Mouse (Mus musculus) myocyte (in vitro differentiated cells): ENCODE measurements at regions not wholly inside any gene's neighbourhood (a gene's known extent, or its start where the extent isn't known, plus 50 kb on each side); places are given as distances from the start of the nearest gene placed in this dataset.

ENCODE experiments used
- H3K27me3 ChIP-seq: one replicate; pipeline ENCODE4 v1.6.1; 2011; ENCODE audit not compliant: control insufficient read depth, insufficient read depth, insufficient read length
- H3K36me3 ChIP-seq: one replicate; pipeline ENCODE4 v1.6.1; 2011; ENCODE audit not compliant: control insufficient read depth, insufficient read depth
- H3K4me2 ChIP-seq: one replicate; pipeline ENCODE4 v1.6.1; 2011; ENCODE audit warnings: low read depth, control low read depth
- H3K4me3 ChIP-seq: one replicate; pipeline ENCODE4 v1.5.1; 2011; ENCODE audit warnings: mild to moderate bottlenecking, control low read depth, moderate library complexity
- H3K79me2 ChIP-seq: one replicate; pipeline ENCODE4 v1.6.1; 2011; ENCODE audit not compliant: control insufficient read depth, insufficient read depth
- H3ac ChIP-seq: one replicate; pipeline ENCODE4 v1.6.1; 2011; ENCODE audit not compliant: control insufficient read depth, insufficient read length
- CEBPB ChIP-seq: IDR thresholded peaks from 2 replicates; pipeline ENCODE4 v1.6.1; 2011; ENCODE audit warnings: mild to moderate bottlenecking, moderate library complexity; ENCODE audit not compliant: poor library complexity, insufficient read depth, severe bottlenecking
- E2F4 ChIP-seq: IDR thresholded peaks from one replicate; pipeline ENCODE4 v1.6.1; 2011; ENCODE audit warnings: mild to moderate bottlenecking, control low read depth, moderate library complexity; ENCODE audit not compliant: insufficient read depth
- MAX ChIP-seq: IDR thresholded peaks from one replicate; pipeline ENCODE4 v1.6.1; 2011; ENCODE audit warnings: low read depth, mild to moderate bottlenecking, control low read depth
- MYOD1 ChIP-seq, 3 experiments: IDR thresholded peaks; one replicate each; pipeline ENCODE4 v1.6.1; 2011; ENCODE audit warnings: control low read depth in 2 of 3, low read depth in 2 of 3, mild to moderate bottlenecking in 2 of 3, moderate library complexity in 1 of 3; ENCODE audit not compliant: insufficient read length in 2 of 3, control insufficient read depth in 1 of 3
- MYOG ChIP-seq, 3 experiments: IDR thresholded peaks; one replicate each; pipeline ENCODE4 v1.6.1; 2011; ENCODE audit warnings: control low read depth in 2 of 3, low read depth in 2 of 3, mild to moderate bottlenecking in 2 of 3; ENCODE audit not compliant: insufficient read length in 2 of 3, control insufficient read depth in 1 of 3, insufficient read depth in 1 of 3
- POLR2A ChIP-seq: IDR thresholded peaks from one replicate; pipeline ENCODE4 v1.6.1; 2011; ENCODE audit warnings: low read depth, mild to moderate bottlenecking, control low read depth, moderate library complexity; ENCODE audit not compliant: insufficient read length
- POLR2AphosphoS2 ChIP-seq: IDR thresholded peaks from one replicate; pipeline ENCODE4 v1.6.1; 2011; ENCODE audit warnings: low read depth, control low read depth; ENCODE audit not compliant: insufficient read length
- REST ChIP-seq: IDR thresholded peaks from one replicate; pipeline ENCODE4 v1.6.1; 2011; ENCODE audit warnings: mild to moderate bottlenecking, control low read depth, moderate library complexity; ENCODE audit not compliant: insufficient read depth, insufficient read length
- SRF ChIP-seq: IDR thresholded peaks from one replicate; pipeline ENCODE4 v1.6.1; 2011; ENCODE audit warnings: low read depth; ENCODE audit not compliant: control insufficient read depth, insufficient read length
- TCF12 ChIP-seq: IDR thresholded peaks from one replicate; pipeline ENCODE4 v1.6.1; 2011; ENCODE audit warnings: mild to moderate bottlenecking, control low read depth; ENCODE audit not compliant: poor library complexity, insufficient read depth, severe bottlenecking
- TCF3 ChIP-seq: IDR thresholded peaks from one replicate; pipeline ENCODE4 v1.6.1; 2011; ENCODE audit warnings: low read depth, control low read depth; ENCODE audit not compliant: insufficient read length
- USF1 ChIP-seq: IDR thresholded peaks from one replicate; pipeline ENCODE4 v1.6.1; 2011; ENCODE audit warnings: low read depth, mild to moderate bottlenecking, control low read depth, moderate library complexity

DNA sequence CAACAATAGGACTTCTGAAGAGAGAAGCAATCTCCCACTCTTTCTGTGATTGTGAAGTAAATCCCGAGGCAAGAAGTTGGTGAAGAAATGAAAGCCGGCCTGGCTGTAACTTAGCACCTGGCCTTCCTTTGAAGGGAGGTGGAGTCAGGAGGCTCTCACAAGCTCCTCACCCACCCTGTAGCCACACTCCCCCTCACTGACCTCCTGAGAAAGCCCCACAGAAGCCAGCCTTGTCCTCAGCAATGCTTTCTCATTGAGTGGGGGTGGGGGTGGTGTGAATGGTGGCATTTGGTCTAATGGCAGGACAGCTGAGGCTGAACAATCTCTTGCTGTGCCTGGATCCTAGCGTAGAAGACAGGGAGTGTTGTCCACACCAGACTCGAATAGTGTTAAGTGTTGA is 91.6 kb upstream of the Arhgap5 start:
- Histone ChIP-seq H3K36me3 (no peaks in the 10 kb centered on the region), H3K4me2 (no peak overlapping the region), H3ac (no peak overlapping the region), H3K27me3 (no peaks in the 10 kb centered on the region), H3K79me2 (no peaks in the 10 kb centered on the region), H3K4me3 (no peak overlapping the region)
- TF ChIP-seq CEBPB (no peak), POLR2A (no peak), MYOD1 (IDR thresholded peaks at IDR 0.05; ENCODE audit: control insufficient read depth in 1 of 3, insufficient read length in 2 of 3, low read depth in 2 of 3) (no peak), MAX (no peak), SRF (no peak), TCF3 (no peak), USF1 (no peak), REST (no peak), MYOG (IDR thresholded peaks at IDR 0.05; ENCODE audit: control insufficient read depth in 1 of 3, insufficient read depth in 1 of 3, insufficient read length in 2 of 3, low read depth in 2 of 3) (no peak), TCF12 (no peak), E2F4 (no peak), POLR2AphosphoS2 (no peak)

DNA sequence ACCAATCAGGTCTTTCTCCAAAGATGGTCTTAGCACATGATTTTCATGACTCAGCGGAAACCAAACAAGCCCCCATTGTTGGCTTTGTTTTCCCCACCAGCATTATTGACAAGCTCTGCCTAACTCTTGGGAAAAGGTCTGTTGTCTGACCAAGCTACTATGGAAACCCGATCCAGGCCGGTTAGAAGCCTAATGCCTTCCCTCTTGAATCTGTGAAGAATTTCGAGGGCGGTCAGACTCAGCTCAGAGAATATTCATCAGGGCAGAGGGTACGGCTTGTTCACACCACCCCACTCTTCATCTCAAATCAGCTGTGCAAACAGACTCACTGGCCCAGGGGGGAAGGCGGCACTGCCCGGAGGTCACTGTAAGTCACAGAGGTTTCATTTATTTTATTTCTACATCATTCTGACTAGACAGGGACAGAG is 90.7 kb upstream of the Arhgap5 start:
- TF ChIP-seq POLR2A = no peak
- TF ChIP-seq USF1 = no peak
- no peak for TF ChIP-seq MYOG (IDR thresholded peaks at IDR 0.05; ENCODE audit: control insufficient read depth in 1 of 3, insufficient read depth in 1 of 3, insufficient read length in 2 of 3, low read depth in 2 of 3)
- TF ChIP-seq TCF12 = no peak
- TF ChIP-seq E2F4 = no peak
- TF ChIP-seq MYOD1 (IDR thresholded peaks at IDR 0.05; ENCODE audit: control insufficient read depth in 1 of 3, insufficient read length in 2 of 3, low read depth in 2 of 3) = no peak
- no peak for TF ChIP-seq SRF
- TF ChIP-seq REST = no peak
- no peak for TF ChIP-seq MAX
- no peak for TF ChIP-seq TCF3
- no peak for TF ChIP-seq POLR2AphosphoS2
- TF ChIP-seq CEBPB = no peak
- Histone ChIP-seq H3ac (no peak overlapping the region), H3K4me2 (no peak overlapping the region), H3K36me3 (no peaks in the 10 kb centered on the region), H3K4me3 (no peak overlapping the region), H3K79me2 (no peaks in the 10 kb centered on the region), H3K27me3 (no peaks in the 10 kb centered on the region)

DNA sequence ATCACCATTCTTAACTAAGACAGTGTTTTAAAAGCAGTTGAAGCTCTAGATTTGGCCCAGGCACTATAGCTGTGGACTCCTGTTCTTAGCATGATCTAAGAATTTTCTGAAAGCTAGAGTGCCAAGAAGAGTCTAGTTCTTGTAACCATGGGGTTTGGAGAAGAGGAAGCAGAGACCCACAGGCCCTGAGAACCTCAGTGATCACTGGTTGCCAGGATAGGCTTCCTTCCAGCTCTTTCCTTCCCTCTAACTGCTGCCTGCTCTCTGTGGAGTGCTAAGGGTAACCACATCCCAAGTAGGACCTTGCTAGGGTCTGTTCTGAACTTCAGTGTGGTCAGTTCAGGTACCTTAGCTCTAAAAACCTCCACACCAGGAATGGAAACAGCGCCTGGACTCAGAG is 81.0 kb upstream of the Arhgap5 start:
- no peak overlapping the region for H3K4me3 ChIP-seq

DNA sequence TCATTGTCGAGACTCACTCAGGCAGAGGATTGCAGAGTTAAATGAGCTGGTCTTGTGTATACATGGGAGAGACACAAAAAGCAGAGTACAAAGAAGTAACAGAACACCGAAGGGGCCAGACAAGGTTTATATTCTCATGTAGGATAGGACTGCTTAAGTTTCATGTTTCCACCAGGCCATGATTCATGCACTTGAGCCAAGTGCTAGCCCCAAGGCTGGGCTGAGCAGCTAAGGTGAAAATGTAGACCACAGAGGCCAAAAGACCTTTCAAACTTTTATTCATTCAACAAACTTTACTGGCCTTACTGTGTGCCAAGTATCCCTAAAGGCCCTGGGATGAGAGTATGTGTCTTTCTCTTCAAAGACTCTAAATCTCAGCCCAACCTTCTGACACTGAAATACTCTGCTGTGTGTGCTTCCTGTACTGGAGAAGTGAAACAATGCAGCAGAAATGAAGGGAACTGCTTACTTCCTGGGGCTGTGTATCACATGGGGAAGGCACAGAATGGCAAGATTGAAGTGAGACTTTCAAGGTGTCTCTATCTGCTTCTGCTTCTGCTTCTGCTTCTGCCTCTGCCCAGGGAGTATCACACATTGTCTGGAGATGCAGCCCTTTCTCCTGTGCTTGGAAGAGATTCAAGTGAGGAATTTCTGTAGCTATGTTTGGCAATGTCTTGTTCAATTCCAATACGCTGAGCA is 79.3 kb upstream of the Arhgap5 start:
- TF ChIP-seq MYOG (IDR thresholded peaks at IDR 0.05; ENCODE audit: control insufficient read depth in 1 of 3, insufficient read depth in 1 of 3, insufficient read length in 2 of 3, low read depth in 2 of 3) = no peak
- TF ChIP-seq E2F4 = no peak
- TF ChIP-seq POLR2A = no peak
- no peak for TF ChIP-seq MYOD1 (IDR thresholded peaks at IDR 0.05; ENCODE audit: control insufficient read depth in 1 of 3, insufficient read length in 2 of 3, low read depth in 2 of 3)
- TF ChIP-seq USF1 = no peak
- Histone ChIP-seq H3K4me3 (no peak overlapping the region), H3K27me3 (no peaks in the 10 kb centered on the region), H3ac (no peak overlapping the region), H3K79me2 (no peaks in the 10 kb centered on the region), H3K36me3 (no peaks in the 10 kb centered on the region), H3K4me2 (no peak overlapping the region)

More for the DNA sequence above, 81.0 kb upstream of the Arhgap5 start:
- Histone ChIP-seq H3K27me3 (no peaks in the 10 kb centered on the region), H3K4me2 (no peak overlapping the region), H3K36me3 (no peaks in the 10 kb centered on the region), H3K79me2 (no peaks in the 10 kb centered on the region), H3ac (no peak overlapping the region)
- TF ChIP-seq SRF = no peak
- TF ChIP-seq REST = no peak
- TF ChIP-seq POLR2AphosphoS2 = no peak
- TF ChIP-seq USF1 = no peak
- TF ChIP-seq MAX = no peak
- no peak for TF ChIP-seq MYOG (IDR thresholded peaks at IDR 0.05; ENCODE audit: control insufficient read depth in 1 of 3, insufficient read depth in 1 of 3, insufficient read length in 2 of 3, low read depth in 2 of 3)
- TF ChIP-seq MYOD1 (IDR thresholded peaks at IDR 0.05; ENCODE audit: control insufficient read depth in 1 of 3, insufficient read length in 2 of 3, low read depth in 2 of 3) = no peak
- no peak for TF ChIP-seq POLR2A
- TF ChIP-seq CEBPB = no peak
- TF ChIP-seq E2F4 = no peak
- TF ChIP-seq TCF3 = no peak

DNA sequence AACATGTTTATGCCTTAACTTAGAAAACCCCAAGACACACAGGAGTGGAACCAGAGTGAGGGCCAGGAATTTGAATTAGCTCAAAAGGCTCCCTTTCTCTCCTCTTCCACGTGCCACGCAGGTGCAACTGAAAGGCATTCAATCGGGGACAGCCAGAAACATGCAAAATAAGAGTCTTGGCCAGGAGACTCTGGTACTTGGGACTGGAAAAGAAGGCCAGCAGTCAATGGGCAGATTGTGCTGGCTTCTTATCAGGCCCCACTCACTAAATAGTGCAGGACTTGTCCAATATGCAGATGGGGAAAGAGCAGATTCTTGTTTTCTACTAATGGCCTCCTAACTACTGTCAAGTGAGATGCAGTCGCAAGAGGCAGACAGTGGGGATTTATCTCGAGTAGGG is 73.8 kb upstream of the Arhgap5 start:
- H3ac ChIP-seq = no peak overlapping the region
- no peaks in the 10 kb centered on the region for H3K27me3 ChIP-seq
- TF ChIP-seq MYOD1 (IDR thresholded peaks at IDR 0.05; ENCODE audit: control insufficient read depth in 1 of 3, insufficient read length in 2 of 3, low read depth in 2 of 3) (no peak), USF1 (no peak), CEBPB (no peak), SRF (no peak), E2F4 (no peak), POLR2AphosphoS2 (no peak), POLR2A (no peak), MYOG (IDR thresholded peaks at IDR 0.05; ENCODE audit: control insufficient read depth in 1 of 3, insufficient read depth in 1 of 3, insufficient read length in 2 of 3, low read depth in 2 of 3) (no peak), REST (no peak), TCF3 (no peak), MAX (no peak), TCF12 (no peak)
- H3K36me3 ChIP-seq = no peaks in the 10 kb centered on the region
- no peaks in the 10 kb centered on the region for H3K79me2 ChIP-seq
- no peak overlapping the region for H3K4me3 ChIP-seq
- H3K4me2 ChIP-seq = no peak overlapping the region
